Mouse (Mus musculus) MEL (cell line): Measurements from ENCODE around the gene Sptbn4.

Experiments used
- CHD2 ChIP-seq: IDR thresholded peaks from 2 replicates; pipeline ENCODE4 v1.6.1; 2011; ENCODE audit warnings: low read length, improper control_type of control experiment
- CTCF ChIP-seq, 3 experiments: IDR thresholded peaks in 2 of 3; conservative IDR thresholded peaks in 1 of 3; 2 replicates each; pipeline ENCODE4 v1.5.1; 2011 to 2012; ENCODE audit warnings: low read length in 3 of 3, low read depth in 2 of 3, mild to moderate bottlenecking in 2 of 3, improper control_type of control experiment in 1 of 3, inconsistent platforms in 1 of 3, mixed read lengths in 1 of 3, moderate library complexity in 1 of 3; ENCODE audit not compliant: control insufficient read depth in 1 of 3, insufficient read depth in 1 of 3, poor library complexity in 1 of 3, severe bottlenecking in 1 of 3
- E2F4 ChIP-seq: IDR thresholded peaks from 2 replicates; pipeline ENCODE4 v1.6.1; 2011; ENCODE audit warnings: low read depth, low read length, improper control_type of control experiment, borderline replicate concordance
- EP300 ChIP-seq, 2 experiments: IDR thresholded peaks; 2 replicates each; pipeline ENCODE4 v1.6.1; 2011; ENCODE audit warnings: improper control_type of control experiment in 2 of 2, low read length in 2 of 2, low read depth in 1 of 2, mild to moderate bottlenecking in 1 of 2
- GATA1 ChIP-seq: IDR thresholded peaks from 2 replicates; pipeline ENCODE4 v1.6.1; 2011; ENCODE audit warnings: low read depth, low read length, improper control_type of control experiment
- MAX ChIP-seq: IDR thresholded peaks from 2 replicates; pipeline ENCODE4 v1.6.1; 2011; ENCODE audit warnings: low read length, improper control_type of control experiment
- NRF1 ChIP-seq: IDR thresholded peaks from 2 replicates; pipeline ENCODE4 v1.6.1; 2014; ENCODE audit warnings: low read depth, mild to moderate bottlenecking, inconsistent platforms, low read length, improper control_type of control experiment, moderate library complexity; ENCODE audit not compliant: poor library complexity, insufficient read depth, severe bottlenecking
- POLR2A ChIP-seq, 2 experiments: IDR thresholded peaks; 2 replicates each; pipeline ENCODE4 v1.6.1; 2011 to 2012; ENCODE audit warnings: low read length in 2 of 2, mild to moderate bottlenecking in 2 of 2, control low read depth in 1 of 2, improper control_type of control experiment in 1 of 2, low read depth in 1 of 2, moderate library complexity in 1 of 2; ENCODE audit not compliant: control insufficient read depth in 1 of 2, insufficient read depth in 1 of 2, poor library complexity in 1 of 2
- RAD21 ChIP-seq: IDR thresholded peaks from 2 replicates; pipeline ENCODE4 v1.6.1; 2011; ENCODE audit warnings: mild to moderate bottlenecking, low read depth, low read length, improper control_type of control experiment
- TCF12 ChIP-seq: IDR thresholded peaks from 2 replicates; pipeline ENCODE4 v1.6.1; 2014; ENCODE audit warnings: low read depth, mild to moderate bottlenecking, inconsistent platforms, low read length, improper control_type of control experiment, moderate library complexity
- ZC3H11A ChIP-seq: IDR thresholded peaks from 2 replicates; pipeline ENCODE4 v1.6.1; 2012; ENCODE audit warnings: low read depth, mild to moderate bottlenecking, inconsistent platforms, low read length, improper control_type of control experiment

- TF ChIP-seq TCF12 = no peak
- TF ChIP-seq POLR2A (IDR thresholded peaks at IDR 0.05; ENCODE audit: control insufficient read depth in 1 of 2, insufficient read depth in 1 of 2, low read depth in 1 of 2, low read length in 2 of 2, poor library complexity in 1 of 2) = no peak
- TF ChIP-seq CHD2 = no peak
- TF ChIP-seq ZC3H11A = no peak
- no peak for TF ChIP-seq CTCF (IDR thresholded peaks at IDR 0.05 in 2 of 3, conservative IDR thresholded peaks at IDR 0.05 in 1 of 3; ENCODE audit: control insufficient read depth in 1 of 3, insufficient read depth in 1 of 3, low read depth in 2 of 3, low read length in 3 of 3, poor library complexity in 1 of 3, severe bottlenecking in 1 of 3)
- TF ChIP-seq GATA1 = no peak
- no peak for TF ChIP-seq MAX
- TF ChIP-seq EP300 (IDR thresholded peaks at IDR 0.05; ENCODE audit: low read depth in 1 of 2, low read length in 2 of 2) = no peak
- no peak for TF ChIP-seq NRF1
- no peak for TF ChIP-seq RAD21
- TF ChIP-seq E2F4 = no peak
Measured at GRCm38 (mm10) chr7:27331541-27331851, 116.0 kb downstream of the Sptbn4 start.
